Mouse (Mus musculus) liver, embryonic 12.5 days (tissue): Measurements from ENCODE around the gene Pde9a. TPM values are rescaled to one million over a fixed set of nuclear protein-coding genes. Genes with fewer than 3 reads are reported as not detected.

Experiments
- ATAC-seq: fragments of 200-750 bp; cut with Nextera tagmentation; 2 replicates; pipeline ENCODE4 v1.8.0; 2017; ENCODE audit warnings: moderate number of reproducible peaks, mild to moderate bottlenecking, moderate library complexity
- H3K27ac ChIP-seq: fragments of 300-500 bp; sonication (generic); 2 replicates; pipeline ENCODE4 v1.5.1; 2016; ENCODE audit warnings: mild to moderate bottlenecking
- H3K27me3 ChIP-seq: fragments of 300-500 bp; sonication (generic); replicated peaks from 2 replicates; pipeline ENCODE4 v1.6.1; 2016; ENCODE audit warnings: mild to moderate bottlenecking, moderate library complexity
- H3K36me3 ChIP-seq: fragments of 300-500 bp; sonication (generic); 2 replicates; pipeline ENCODE4 v1.6.1; 2016; ENCODE audit warnings: mild to moderate bottlenecking, moderate library complexity
- H3K4me1 ChIP-seq: fragments of 300-500 bp; sonication (generic); 2 replicates; pipeline ENCODE4 v1.6.1; 2016
- H3K4me2 ChIP-seq: fragments of 300-500 bp; sonication (generic); 2 replicates; pipeline ENCODE4 v1.6.1; 2016; ENCODE audit warnings: mild to moderate bottlenecking, moderate library complexity
- H3K4me3 ChIP-seq: fragments of 300-500 bp; sonication (generic); 2 replicates; pipeline ENCODE4 v1.5.1; 2016; ENCODE audit warnings: mild to moderate bottlenecking, moderate library complexity
- H3K9ac ChIP-seq: fragments of 300-500 bp; sonication (generic); 2 replicates; pipeline ENCODE4 v1.6.1; 2016; ENCODE audit warnings: mild to moderate bottlenecking, moderate library complexity
- H3K9me3 ChIP-seq: fragments of 300-500 bp; sonication (generic); replicated peaks from 2 replicates; pipeline ENCODE4 v1.6.1; 2016; ENCODE audit warnings: mild to moderate bottlenecking, moderate library complexity
- WGBS: fragments of 180-500 bp; shearing (Covaris S2); methylation state at CpG from one replicate; pipeline ENCODE4 v1.1.7; 2016; ENCODE audit not compliant: insufficient replicate concordance; 5-methylcytosine and 5-hydroxymethylcytosine counted together
- polyA plus RNA-seq: library from polyadenylated mRNA; unstranded; fragments of >200 nt; fragmentation: Nextera tagmentation; extraction: Ambion mirVana; gene quantifications from 2 replicates; pipeline ENCODE4 v1.2.1, GENCODE M21; 2016

The Pde9a gene
- polyA plus RNA-seq, 1 experiment from 2014 or later = 5.6 TPM

GRCm38 (mm10) chr17:31391462-31391861 lies 5.5 kb downstream of the Pde9a start:
- Histone ChIP-seq H3K9ac (no peak overlapping the region), H3K4me2 (no peak overlapping the region), H3K27ac (no peak overlapping the region), H3K4me3 (no peak overlapping the region), H3K36me3 (no peaks in the 10 kb centered on the region), H3K27me3 (peaks cover 24% of the 10 kb centered on the region), H3K9me3 (no peaks in the 10 kb centered on the region), H3K4me1 (peaks cover 16% of the 10 kb centered on the region)
- ATAC-seq = no peak
- WGBS = 43% methylated on average over 3 of the region's 3 CpGs

- H3K4me1 ChIP-seq = peaks cover 11% of the 10 kb centered on the region; the same call in 1 of the 2 replicates
- no peak overlapping the region for H3K4me2 ChIP-seq
- H3K27ac ChIP-seq = no peak overlapping the region
- no peak overlapping the region for H3K4me3 ChIP-seq
- peaks cover 18% of the 10 kb centered on the region for H3K27me3 ChIP-seq
- H3K9ac ChIP-seq = no peak overlapping the region
- H3K36me3 ChIP-seq = no peaks in the 10 kb centered on the region
- ATAC-seq = no peak
- no peaks in the 10 kb centered on the region for H3K9me3 ChIP-seq
- WGBS = 70% methylated on average over 5 of the region's 5 CpGs
These were observed 6.0 kb downstream of the Pde9a start for GRCm38 (mm10) chr17:31392041-31392440.

GRCm38 (mm10) chr17:31393811-31394210 lies 7.8 kb downstream of the Pde9a start:
- no peak overlapping the region for H3K4me3 ChIP-seq
- no peaks in the 10 kb centered on the region for H3K9me3 ChIP-seq
- no peak overlapping the region for H3K27ac ChIP-seq
- H3K4me2 ChIP-seq = no peak overlapping the region
- no peak for ATAC-seq
- H3K9ac ChIP-seq = no peak overlapping the region
- peaks cover 11% of the 10 kb centered on the region; the same call in 1 of the 2 replicates for H3K4me1 ChIP-seq
- 44% methylated on average over 1 of the region's 2 CpGs for WGBS
- no peaks in the 10 kb centered on the region for H3K36me3 ChIP-seq
- H3K27me3 ChIP-seq = peaks cover under 1% of the 10 kb centered on the region

GRCm38 (mm10) chr17:31400294-31400693 lies 14.3 kb downstream of the Pde9a start:
- no peak overlapping the region for H3K4me2 ChIP-seq
- H3K27ac ChIP-seq = no peak overlapping the region
- H3K27me3 ChIP-seq = no peaks in the 10 kb centered on the region
- ATAC-seq = no peak
- H3K9ac ChIP-seq = no peak overlapping the region
- no peak overlapping the region for H3K4me3 ChIP-seq
- H3K9me3 ChIP-seq = no peaks in the 10 kb centered on the region
- WGBS = 73% methylated on average over 6 of the region's 6 CpGs
- H3K36me3 ChIP-seq = no peaks in the 10 kb centered on the region
- no peaks in the 10 kb centered on the region for H3K4me1 ChIP-seq

GRCm38 (mm10) chr17:31401160-31401559 lies 15.2 kb downstream of the Pde9a start:
- Histone ChIP-seq H3K4me3 (no peak overlapping the region), H3K36me3 (no peaks in the 10 kb centered on the region), H3K27me3 (no peaks in the 10 kb centered on the region), H3K4me1 (no peaks in the 10 kb centered on the region), H3K9ac (no peak overlapping the region), H3K27ac (no peak overlapping the region), H3K9me3 (no peaks in the 10 kb centered on the region), H3K4me2 (no peak overlapping the region)
- whole genome bisulfite sequencing = 52% methylated on average over 3 of the region's 3 CpGs
- no peak for ATAC-seq

GRCm38 (mm10) chr17:31402713-31403112 lies 16.7 kb downstream of the Pde9a start:
- H3K9ac ChIP-seq = no peak overlapping the region
- H3K27me3 ChIP-seq = no peaks in the 10 kb centered on the region
- 73% methylated on average over 8 of the region's 8 CpGs for WGBS
- no peak for ATAC-seq
- no peak overlapping the region for H3K4me3 ChIP-seq
- H3K4me2 ChIP-seq = no peak overlapping the region
- H3K4me1 ChIP-seq = no peaks in the 10 kb centered on the region
- H3K36me3 ChIP-seq = no peaks in the 10 kb centered on the region
- no peak overlapping the region for H3K27ac ChIP-seq
- H3K9me3 ChIP-seq = no peaks in the 10 kb centered on the region

GRCm38 (mm10) chr17:31405694-31406227 lies 19.8 kb downstream of the Pde9a start:
- Histone ChIP-seq H3K4me2 (no peak overlapping the region), H3K4me1 (no peaks in the 10 kb centered on the region), H3K27ac (no peak overlapping the region), H3K4me3 (no peak overlapping the region), H3K9me3 (no peaks in the 10 kb centered on the region), H3K27me3 (no peaks in the 10 kb centered on the region), H3K36me3 (no peaks in the 10 kb centered on the region), H3K9ac (no peak overlapping the region)
- 53% methylated on average over 6 of the region's 6 CpGs for WGBS
- ATAC-seq = no peak

GRCm38 (mm10) chr17:31409741-31410350 lies 23.8 kb downstream of the Pde9a start:
- no peaks in the 10 kb centered on the region for H3K4me1 ChIP-seq
- no peaks in the 10 kb centered on the region for H3K27me3 ChIP-seq
- no peak overlapping the region for H3K4me2 ChIP-seq
- ATAC-seq = no peak
- H3K4me3 ChIP-seq = no peak overlapping the region
- 44% methylated on average over 10 of the region's 10 CpGs for WGBS
- H3K27ac ChIP-seq = no peak overlapping the region
- H3K36me3 ChIP-seq = no peaks in the 10 kb centered on the region
- H3K9me3 ChIP-seq = no peaks in the 10 kb centered on the region
- H3K9ac ChIP-seq = no peak overlapping the region

- H3K4me3 ChIP-seq = no peak overlapping the region
- H3K9me3 ChIP-seq = no peaks in the 10 kb centered on the region
- ATAC-seq = no peak
- no peaks in the 10 kb centered on the region for H3K27me3 ChIP-seq
- H3K4me1 ChIP-seq = no peaks in the 10 kb centered on the region
- H3K36me3 ChIP-seq = no peaks in the 10 kb centered on the region; the same call in 1 of the 2 replicates
- H3K9ac ChIP-seq = no peak overlapping the region
- 58% methylated on average over 9 of the region's 9 CpGs for WGBS
- H3K4me2 ChIP-seq = no peak overlapping the region
- no peak overlapping the region for H3K27ac ChIP-seq
These were observed 29.2 kb downstream of the Pde9a start for GRCm38 (mm10) chr17:31415258-31415657.

GRCm38 (mm10) chr17:31418804-31419597 lies 33.0 kb downstream of the Pde9a start:
- 68% methylated on average over 17 of the region's 17 CpGs for WGBS
- Histone ChIP-seq H3K4me3 (no peak overlapping the region), H3K27me3 (no peaks in the 10 kb centered on the region), H3K9ac (no peak overlapping the region), H3K27ac (no peak overlapping the region), H3K4me2 (no peak overlapping the region), H3K4me1 (no peaks in the 10 kb centered on the region), H3K9me3 (no peaks in the 10 kb centered on the region), H3K36me3 (no peaks in the 10 kb centered on the region; the same call in 1 of the 2 replicates)
- ATAC-seq = no peak

GRCm38 (mm10) chr17:31419598-31419950 lies 33.6 kb downstream of the Pde9a start:
- Histone ChIP-seq H3K36me3 (no peaks in the 10 kb centered on the region; the same call in 1 of the 2 replicates), H3K9me3 (no peaks in the 10 kb centered on the region), H3K4me1 (no peaks in the 10 kb centered on the region), H3K9ac (no peak overlapping the region), H3K4me2 (no peak overlapping the region), H3K27me3 (no peaks in the 10 kb centered on the region), H3K27ac (no peak overlapping the region), H3K4me3 (no peak overlapping the region)
- no peak for ATAC-seq
- WGBS = 63% methylated on average over 2 of the region's 2 CpGs

GRCm38 (mm10) chr17:31419995-31420394 lies 34.0 kb downstream of the Pde9a start:
- WGBS = 34% methylated on average over 3 of the region's 3 CpGs
- Histone ChIP-seq H3K4me1 (no peaks in the 10 kb centered on the region), H3K27ac (no peak overlapping the region), H3K4me3 (no peak overlapping the region), H3K9ac (no peak overlapping the region), H3K36me3 (no peaks in the 10 kb centered on the region; the same call in 1 of the 2 replicates), H3K27me3 (no peaks in the 10 kb centered on the region), H3K9me3 (no peaks in the 10 kb centered on the region), H3K4me2 (no peak overlapping the region)
- no peak for ATAC-seq
